Comparison of ENCODE assay signal across 12 mouse cellular contexts in genomic region chr10:20675321-20675720, GRCm38 (mm10). TPM values are rescaled to one million over a fixed set of nuclear protein-coding genes. Genes with fewer than 3 reads are reported as not detected.
DNase-seq lines count a peak whose midpoint lies in the region; ATAC-seq and TF ChIP-seq lines count a peak whose summit lies in the region.
"Had no signal": no experiment of that assay in that cellular context is flagged by ENCODE, and none has a peak within 500 bp of the region (broad histone marks: within the 10 kb centered on the region; RNA-seq: fewer than 3 reads in every experiment).

No protein-coding gene starts in this region.

- no peaks in the 10 kb centered on the region for H3K36me3 ChIP-seq in kidney, postnatal 0 days (ENCODE audit: insufficient read depth, low read length)
- no peaks in the 10 kb centered on the region for H3K36me3 ChIP-seq in kidney, embryonic 15.5 days
- H3K36me3 ChIP-seq: G1E; lung, embryonic 15.5 days had no signal

- H3K9me3 ChIP-seq in kidney, postnatal 0 days (replicated peaks; ENCODE audit: low read length), result no peaks in the 10 kb centered on the region
- no peaks in the 10 kb centered on the region for H3K9me3 ChIP-seq in kidney, embryonic 15.5 days (replicated peaks)
- H3K9me3 ChIP-seq: G1E; lung, embryonic 15.5 days had no signal

- H3K9ac ChIP-seq in kidney, postnatal 0 days (ENCODE audit: low read depth, low read length), result no peak overlapping the region
- no peak overlapping the region for H3K9ac ChIP-seq in kidney, embryonic 15.5 days
- H3K9ac ChIP-seq: lung, embryonic 15.5 days had no signal

- no peak for TF ChIP-seq CTCF in kidney, postnatal 0 days (IDR thresholded peaks at IDR 0.05; ENCODE audit: low read depth)

- no peak for ATAC-seq in kidney, postnatal 0 days (replicated peaks; ENCODE audit: low FRiP score, low read depth)
- no peak for ATAC-seq in kidney, embryonic 15.5 days (replicated peaks; ENCODE audit: low FRiP score)

- H3K27me3 ChIP-seq in kidney, postnatal 0 days (ENCODE audit: insufficient read depth, low read length), result no peaks in the 10 kb centered on the region
- H3K27me3 ChIP-seq in kidney, embryonic 15.5 days, result no peaks in the 10 kb centered on the region
- H3K27me3 ChIP-seq: lung, embryonic 15.5 days had no signal

- no peak overlapping the region for H3K4me2 ChIP-seq in kidney, postnatal 0 days (ENCODE audit: low read length)
- H3K4me2 ChIP-seq in kidney, embryonic 15.5 days, result no peak overlapping the region
- H3K4me2 ChIP-seq: lung, embryonic 15.5 days had no signal

- peak; percentile 61 for DNase-seq in adrenal gland, adult 2 months
- no peak for DNase-seq in adrenal gland, adult 18-20 months (ENCODE audit: low spot score in 2 of 2)
- peak; percentile 18 for DNase-seq in kidney, postnatal 0 days (ENCODE audit: low spot score)
- peak; percentile 73 for DNase-seq in heart, postnatal 4 days
- peak; percentile 60 to 68 for DNase-seq in lung, postnatal 4 days
- DNase-seq in left cerebral cortex, adult 9 months (ENCODE audit: low spot score in 2 of 2), result no peak
- DNase-seq in layer of hippocampus, postnatal 25 days (ENCODE audit: extremely low spot score in 1 of 2, low spot score in 1 of 2), result no peak
- DNase-seq: cerebellum, adult 9-10 months; thymus, adult 18-20 months had no signal

- no peaks in the 10 kb centered on the region for H3K4me1 ChIP-seq in kidney, postnatal 0 days (replicated peaks; ENCODE audit: insufficient read depth, low read length)
- no peaks in the 10 kb centered on the region for H3K4me1 ChIP-seq in kidney, embryonic 15.5 days

- 27% methylated on average over 3 of the region's 3 CpGs for WGBS in kidney, postnatal 0 days
- WGBS in kidney, embryonic 15.5 days, result 34% methylated on average over 3 of the region's 3 CpGs

- H3K27ac ChIP-seq in kidney, postnatal 0 days, result no peak overlapping the region
- H3K27ac ChIP-seq in kidney, embryonic 15.5 days, result no peak overlapping the region
- H3K27ac ChIP-seq: lung, embryonic 15.5 days had no signal

- no peak overlapping the region for H3K4me3 ChIP-seq in kidney, postnatal 0 days (replicated peaks; ENCODE audit: low read depth, low read length)
- no peak overlapping the region for H3K4me3 ChIP-seq in kidney, embryonic 15.5 days (replicated peaks)
- H3K4me3 ChIP-seq: lung, embryonic 15.5 days had no signal

RNA-seq across cellular contexts. Expression of gene Pde7b, which starts 49.6 kb away (rescaled TPM):
- total RNA-seq in adrenal gland, adult 2 months (2021), result 10 to 100 TPM; 12.4 to 15.8 TPM
- polyA plus RNA-seq in adrenal gland, adult 2 months (2012; rRNA removed), result 3.3 and 3.5 TPM in 2 replicates
- total RNA-seq in adrenal gland, adult 18-20 months (2021), result 10 to 100 TPM; 13.0 to 14.0 TPM
- 2.1 and 2.5 TPM in 2 replicates for polyA plus RNA-seq in kidney, postnatal 0 days (2015; fragmentation: Nextera tagmentation; extraction: Ambion mirVana)
- polyA plus RNA-seq in kidney, embryonic 15.5 days (2015; fragmentation: Nextera tagmentation; extraction: Ambion mirVana), result 4.3 and 5.3 TPM in 2 replicates
- total RNA-seq in heart, postnatal 4 days (2021), result 10 to 100 TPM; 26.5 to 26.8 TPM
- total RNA-seq in layer of hippocampus, postnatal 25 days (2021), result 10 to 100 TPM; 20.3 to 23.3 TPM
- polyA plus RNA-seq: G1E had no signal

Comparison
In these comparisons a context has a peak if more than half of its experiments do, and no peak if none do; other contexts are left out.
1. DNase-seq: peak in adrenal gland, adult 2 months (single experiment), kidney, postnatal 0 days (single experiment), heart, postnatal 4 days (single experiment) and lung, postnatal 4 days (2 of 2); none in adrenal gland, adult 18-20 months (0 of 2), left cerebral cortex, adult 9 months (0 of 2) and layer of hippocampus, postnatal 25 days (0 of 2).